Mouse (Mus musculus) gastrocnemius, adult 8-10 months (tissue): ENCODE measurements around the gene Serpinb8. TPM values are rescaled to one million over a fixed set of nuclear protein-coding genes. Genes with fewer than 3 reads are reported as not detected.

Experiments
- DNase-seq, 2 experiments: peaks; one replicate each; pipeline ENCODE4 v3.0.0; 2022; ENCODE audit warnings: low spot score in 2 of 2
- total RNA-seq, 4 experiments: library from RNA; stranded (reverse); gene quantifications; 2 replicates each; pipeline ENCODE4 v1.2.4; 2022

The Serpinb8 gene
- total RNA-seq, 4 experiments from 2014 or later, result 0.82 to 2.0 (median 1.3) TPM

GRCm38 (mm10) chr1:107642457-107643118, 52.8 kb downstream of the Serpinb8 start:
- DNase-seq, result no peak

- no peak for DNase-seq
Observed at GRCm38 (mm10) chr1:107645086-107645485, 55.3 kb downstream of the Serpinb8 start.

GRCm38 (mm10) chr1:107657689-107658088, 67.9 kb downstream of the Serpinb8 start:
- no peak for DNase-seq

Other genes with a start within 250 kb of the Serpinb8 start
- gene Serpinb11, start 228.8 kb upstream of the Serpinb8 start, total RNA-seq, result not detected
- gene Serpinb7, start 190.4 kb upstream of the Serpinb8 start, total RNA-seq, result under 1 TPM; 0.16 to 0.97 (median 0.57) TPM
- not detected for gene Serpinb2, start 78.6 kb upstream of the Serpinb8 start, total RNA-seq